Mouse (Mus musculus): ENCODE measurements around the gene Antxr1.

Antxr1 gene

GRCm38 (mm10) chr6:87292911-87293851 lies 42.4 kb downstream of the Antxr1 start:
- DNase-seq (ENCODE audit: low read depth, low spot score) = peak; percentile 53

DNA sequence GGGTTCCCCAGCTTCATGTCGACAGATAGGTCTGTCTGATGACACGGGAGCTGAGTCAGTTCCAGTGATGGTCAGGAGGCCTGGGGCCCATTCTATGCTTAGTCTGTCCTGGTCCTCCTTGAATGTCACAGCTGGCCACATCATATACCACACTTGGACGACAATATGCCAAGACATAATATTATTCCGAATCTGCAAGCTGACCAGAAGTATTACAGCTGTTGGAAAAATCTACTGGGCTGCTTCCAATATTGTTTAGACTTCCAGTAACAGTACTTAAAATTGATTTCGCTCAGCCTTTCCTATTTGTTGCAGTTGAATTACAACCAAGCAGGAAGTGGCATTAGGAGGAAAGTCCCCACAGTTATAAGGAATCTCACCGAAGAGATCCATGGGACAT lies 48.4 kb downstream of the Antxr1 start:
- no peak for DNase-seq (ENCODE audit: low read depth, low spot score)

- DNase-seq (ENCODE audit: low read depth, low spot score) = no peak
These were observed 50.3 kb downstream of the Antxr1 start for GRCm38 (mm10) chr6:87285365-87285749.

- no peak for DNase-seq (ENCODE audit: low read depth, low spot score)
These were observed 50.8 kb downstream of the Antxr1 start for GRCm38 (mm10) chr6:87284716-87285364.

DNA sequence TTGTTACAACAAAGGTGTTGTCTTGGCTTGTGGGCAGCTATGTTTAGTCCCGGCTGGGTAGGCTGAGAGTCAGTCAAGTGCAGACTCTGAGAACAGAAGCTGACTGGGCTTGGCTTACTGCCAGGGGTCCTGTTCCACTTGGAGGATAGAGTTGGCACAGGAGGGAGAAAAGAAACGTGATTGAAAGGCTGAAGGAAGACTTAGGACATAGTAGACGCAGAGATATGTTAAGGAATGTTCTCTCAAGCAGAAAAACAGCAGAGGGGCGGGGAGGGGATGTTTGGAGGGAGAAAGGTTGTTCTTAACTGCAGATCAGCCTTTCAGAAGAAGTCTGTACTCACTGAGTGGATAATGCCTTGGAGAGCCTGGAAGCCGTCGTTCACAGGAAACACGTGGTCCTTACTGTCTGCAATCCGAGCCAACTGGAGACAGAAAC lies 53.3 kb downstream of the Antxr1 start:
- DNase-seq (ENCODE audit: low read depth, low spot score) = no peak

DNA sequence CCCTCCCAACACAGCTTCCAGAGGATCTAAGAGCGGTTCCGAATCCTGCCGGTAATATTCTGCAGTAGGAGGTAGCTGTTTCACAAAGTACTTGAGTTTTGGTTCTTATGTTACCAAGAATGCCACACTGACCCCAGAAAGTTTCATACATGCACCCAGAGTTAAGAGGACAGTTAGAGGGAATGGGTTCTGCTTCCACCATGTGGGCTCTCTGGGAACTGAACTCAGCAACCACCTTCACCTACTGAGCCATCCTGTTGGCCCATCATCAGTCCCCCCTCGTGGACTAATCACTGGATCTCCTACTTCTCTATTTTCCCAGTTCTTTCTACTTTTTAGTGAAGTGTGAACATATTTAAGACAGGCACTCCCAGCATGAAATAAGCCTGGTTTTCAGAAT lies 53.9 kb downstream of the Antxr1 start:
- DNase-seq (ENCODE audit: low read depth, low spot score) = no peak

GRCm38 (mm10) chr6:87278151-87278550 lies 57.5 kb downstream of the Antxr1 start:
- DNase-seq (ENCODE audit: low read depth, low spot score) = no peak

- no peak for DNase-seq (ENCODE audit: low read depth, low spot score)
These were observed 58.1 kb downstream of the Antxr1 start for GRCm38 (mm10) chr6:87277527-87277926.

DNA sequence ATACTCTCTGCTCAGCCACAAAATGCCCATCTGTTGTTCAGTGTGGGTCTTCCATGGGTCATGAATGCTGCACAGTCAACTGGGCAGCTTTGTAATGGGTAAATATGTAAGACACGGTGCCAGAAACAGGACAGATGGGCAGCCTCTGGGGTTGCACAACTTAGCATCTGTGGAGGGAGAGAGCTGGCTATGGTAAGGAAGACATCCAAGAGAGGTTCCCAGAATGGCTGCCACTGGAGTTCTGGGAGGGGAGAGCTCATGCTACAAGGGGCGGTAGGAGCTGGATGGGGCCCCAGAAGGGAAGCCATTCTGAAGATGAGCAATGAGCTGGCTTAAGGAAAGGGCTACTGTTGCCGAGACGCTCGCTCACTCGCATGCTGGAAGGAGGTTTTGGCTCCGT lies 58.7 kb downstream of the Antxr1 start:
- no peak for DNase-seq (ENCODE audit: low read depth, low spot score)

DNA sequence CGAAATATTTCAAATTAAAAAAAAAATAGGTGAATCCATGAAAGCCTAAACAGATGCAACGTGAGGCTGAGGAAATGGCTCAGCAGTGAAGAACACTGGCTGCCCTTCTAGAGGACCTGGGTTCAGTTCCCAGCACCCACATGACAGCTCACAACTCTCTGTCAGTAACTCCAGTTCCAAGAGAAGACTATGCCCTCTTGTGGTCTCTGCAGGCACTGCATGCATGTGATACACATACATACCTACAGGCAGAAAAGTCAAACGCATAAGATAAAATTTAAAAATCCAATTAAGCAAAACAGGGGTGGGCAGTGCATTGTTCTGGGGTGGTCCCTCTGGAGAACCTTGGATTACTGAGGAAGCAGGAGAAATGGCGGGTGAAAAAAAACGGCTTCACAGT lies 60.8 kb downstream of the Antxr1 start:
- DNase-seq (ENCODE audit: low read depth, low spot score) = no peak

DNA sequence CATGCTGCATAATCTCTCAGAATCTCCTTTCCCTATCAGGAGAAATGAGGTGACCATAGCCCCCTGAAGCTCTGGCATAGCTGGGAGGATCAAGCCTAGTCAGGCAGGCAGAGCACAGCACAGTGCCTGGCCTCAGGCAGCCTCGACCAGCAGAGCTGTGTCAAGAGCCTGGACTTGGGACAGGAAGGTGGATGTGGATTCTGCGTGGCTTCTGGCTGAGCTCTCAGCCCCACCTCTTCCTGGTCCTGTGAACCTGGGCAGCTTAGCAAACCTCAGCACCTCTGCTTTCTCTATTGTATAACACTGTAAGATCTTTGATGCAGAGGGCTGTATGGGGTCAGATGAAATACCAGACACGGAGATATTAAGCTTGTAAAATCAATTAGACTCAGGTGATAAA lies 61.8 kb downstream of the Antxr1 start:
- no peak for DNase-seq (ENCODE audit: low read depth, low spot score)

DNA sequence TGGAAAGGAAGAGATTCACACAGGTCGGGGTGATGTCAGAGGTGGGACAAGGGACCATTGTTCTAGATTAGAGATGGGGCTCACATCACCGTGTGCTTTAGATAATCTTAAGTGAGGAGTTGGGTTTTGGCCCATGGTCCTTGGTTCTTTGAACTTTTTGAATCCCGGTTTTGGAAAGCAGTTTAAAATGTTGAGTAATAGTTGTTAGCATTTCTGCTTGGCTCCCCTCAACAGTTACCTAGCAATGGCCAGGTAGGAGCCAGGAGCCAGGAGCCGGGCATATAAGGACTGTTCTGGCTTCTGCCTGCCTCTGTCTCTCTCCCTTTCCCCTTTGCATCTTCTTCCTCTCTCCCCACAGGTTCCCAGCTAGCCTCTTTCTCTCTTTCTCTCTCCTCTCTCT lies 62.5 kb downstream of the Antxr1 start:
- DNase-seq (ENCODE audit: low read depth, low spot score) = no peak

DNA sequence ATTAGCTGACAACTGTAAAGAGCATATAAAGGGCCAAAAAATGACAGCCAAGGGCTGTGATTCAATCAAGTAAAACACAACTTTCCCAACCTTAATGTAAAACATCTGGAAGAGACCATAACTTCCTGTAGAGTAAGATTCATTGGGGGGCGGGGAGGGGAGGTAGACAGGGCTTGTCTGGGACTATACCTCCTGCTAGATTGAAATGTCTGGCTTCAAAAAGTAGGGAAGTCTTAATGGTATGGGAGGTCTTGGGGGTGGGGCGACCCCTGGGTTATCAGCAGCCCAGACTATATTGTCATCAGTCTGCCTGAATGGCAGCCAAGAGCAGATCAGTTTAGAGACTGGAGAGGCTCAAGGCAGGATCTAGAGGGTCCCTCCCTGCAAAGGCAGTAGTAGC lies 63.4 kb downstream of the Antxr1 start:
- no peak for DNase-seq (ENCODE audit: low read depth, low spot score)

DNA sequence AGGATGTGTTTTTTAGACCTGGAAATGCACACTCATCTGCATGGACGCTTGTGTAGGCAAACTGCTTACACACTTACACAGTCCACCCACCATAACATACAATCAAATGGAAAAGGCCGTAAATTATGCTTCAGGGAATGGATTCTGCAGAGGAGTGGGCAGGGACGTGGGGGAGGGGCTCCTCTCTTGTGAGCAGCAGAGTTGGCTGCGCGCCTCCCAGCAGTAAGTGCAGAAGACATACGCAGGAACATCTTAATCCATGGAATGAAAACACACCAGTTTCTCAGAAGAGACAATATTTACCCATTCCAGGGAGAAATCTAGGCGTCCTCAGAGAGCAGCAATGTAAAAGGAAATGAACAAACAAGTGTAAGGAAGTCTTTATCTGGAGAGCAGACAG lies 65.2 kb downstream of the Antxr1 start:
- peak; percentile 63 for DNase-seq (ENCODE audit: low read depth, low spot score)

- DNase-seq (ENCODE audit: low read depth, low spot score) = no peak
These were observed 65.7 kb downstream of the Antxr1 start for GRCm38 (mm10) chr6:87269950-87270349.

- no peak for DNase-seq (ENCODE audit: low read depth, low spot score)
These were observed 73.0 kb downstream of the Antxr1 start for GRCm38 (mm10) chr6:87262666-87263065.

- DNase-seq (ENCODE audit: low read depth, low spot score) = no peak
These were observed 76.6 kb downstream of the Antxr1 start for GRCm38 (mm10) chr6:87258976-87259375.

DNA sequence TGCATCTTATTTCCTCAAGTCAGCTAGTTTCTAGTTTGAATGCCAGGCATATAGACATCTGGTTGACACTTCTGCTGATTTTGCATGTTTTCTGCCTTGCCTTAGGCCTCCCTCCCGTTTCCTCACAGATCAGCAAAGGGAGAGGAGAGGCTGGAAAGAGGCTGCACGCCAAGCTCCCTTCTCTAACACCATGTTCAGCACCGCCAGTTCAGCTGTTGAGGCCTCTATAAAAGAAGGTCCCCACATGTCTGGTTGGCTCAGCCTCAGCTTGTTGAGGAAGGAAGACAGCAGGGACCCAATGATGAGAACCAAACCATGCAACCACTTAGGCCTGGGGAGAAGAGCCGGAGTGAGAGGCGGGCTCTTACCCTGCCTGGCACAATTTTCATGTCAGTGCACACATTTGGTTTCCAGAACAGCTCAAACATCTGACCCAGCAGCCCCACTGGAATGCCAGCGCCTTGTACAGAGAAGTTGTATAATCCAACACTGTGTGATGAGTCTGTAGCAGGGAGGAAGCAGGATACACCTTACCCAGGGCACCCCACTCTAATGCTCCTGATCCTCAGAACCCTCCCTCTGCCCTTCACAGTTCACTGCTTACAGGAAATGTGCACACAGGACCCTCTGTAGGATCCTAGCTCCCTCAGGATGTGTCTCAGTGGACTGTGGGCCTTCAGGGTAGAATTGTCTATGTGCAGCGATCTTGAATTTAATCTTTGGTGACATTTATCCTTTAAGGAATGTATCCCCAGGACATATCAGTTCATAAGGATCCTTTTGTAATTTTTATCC lies 77.4 kb downstream of the Antxr1 start:
- peak; percentile 55 for DNase-seq (ENCODE audit: low read depth, low spot score)

DNA sequence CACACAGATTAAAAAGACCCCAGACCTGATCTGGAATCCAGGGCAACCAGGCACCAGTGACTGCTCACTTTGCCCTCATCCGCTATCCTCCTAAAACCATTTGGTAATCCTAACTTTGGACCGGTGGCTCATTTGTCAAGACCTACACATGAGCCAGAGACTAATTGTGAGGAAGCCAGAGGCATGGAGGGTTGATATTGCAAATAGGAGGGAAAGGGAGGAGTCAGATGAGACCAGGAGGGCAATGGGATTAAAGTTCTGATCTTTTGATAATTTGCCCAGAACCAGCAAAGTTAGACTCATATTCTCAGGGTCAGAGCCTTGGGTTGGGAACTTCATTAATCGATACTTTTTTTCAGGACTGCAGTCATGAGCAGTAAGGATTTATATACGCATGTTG lies 78.2 kb downstream of the Antxr1 start:
- DNase-seq (ENCODE audit: low read depth, low spot score) = no peak

- DNase-seq (ENCODE audit: low read depth, low spot score) = no peak
These were observed 80.0 kb downstream of the Antxr1 start for GRCm38 (mm10) chr6:87255668-87256067.

DNA sequence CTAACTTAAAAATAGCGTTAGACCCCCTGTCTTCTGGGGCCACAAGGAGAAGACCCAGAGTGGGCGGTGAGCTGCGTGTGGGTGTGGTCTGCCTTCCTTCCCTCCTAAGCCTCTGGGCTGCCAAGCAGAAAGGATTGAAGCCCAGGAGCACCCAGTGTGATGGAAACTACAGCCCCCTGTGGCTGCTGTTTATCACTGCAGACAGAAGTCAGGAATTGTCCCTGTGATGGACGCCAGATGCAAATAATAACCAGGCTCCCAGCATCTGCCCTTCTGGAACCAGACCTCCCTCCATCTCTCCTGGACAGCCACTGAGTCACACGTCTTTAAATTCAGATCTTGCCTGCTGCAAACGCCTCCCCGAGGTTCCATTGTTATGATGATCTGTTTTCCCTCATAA lies 80.9 kb downstream of the Antxr1 start:
- DNase-seq (ENCODE audit: low read depth, low spot score) = no peak

- no peak for DNase-seq (ENCODE audit: low read depth, low spot score)
These were observed 83.9 kb downstream of the Antxr1 start for GRCm38 (mm10) chr6:87251716-87252115.

All from telencephalon, adult 2 months (tissue).